Mouse (Mus musculus) spleen, adult 2 months (tissue): ENCODE results near the gene Olfr812. TPM values are rescaled to one million over a fixed set of nuclear protein-coding genes. Genes with fewer than 3 reads are reported as not detected.
"Not testable (repeated sequence)": the region's sequence is repeated elsewhere in the genome, so short reads cannot be mapped to it uniquely, and the experiment has no call there.

ENCODE experiments used
- DNase-seq, 2 experiments: peaks; one replicate each; pipeline versions ENCODE4 v3.0.0 to v3.0.0-alpha.2; 2012 to 2021; ENCODE audit warnings: low spot score in 2 of 2, low read depth in 1 of 2
- H3K27ac ChIP-seq: fragments of 200-500 bp; 2 replicates; pipeline ENCODE4 v1.5.1; 2012; ENCODE audit warnings: low read length, inconsistent platforms; ENCODE audit not compliant: insufficient read depth
- H3K27me3 ChIP-seq: fragments of 200-500 bp; 2 replicates; pipeline ENCODE4 v1.6.1; 2012; ENCODE audit warnings: mild to moderate bottlenecking, moderate library complexity, low read length, inconsistent platforms; ENCODE audit not compliant: control insufficient read depth, insufficient read depth
- H3K36me3 ChIP-seq: fragments of 200-500 bp; 2 replicates; pipeline ENCODE4 v1.6.1; 2012; ENCODE audit warnings: mild to moderate bottlenecking, low read length, inconsistent platforms; ENCODE audit not compliant: control insufficient read depth, insufficient read depth
- H3K4me1 ChIP-seq: fragments of 200-500 bp; 2 replicates; pipeline ENCODE4 v1.6.1; 2011; ENCODE audit warnings: inconsistent platforms; ENCODE audit not compliant: control insufficient read depth, insufficient read depth, insufficient read length
- H3K4me3 ChIP-seq: fragments of 200-500 bp; 2 replicates; pipeline ENCODE4 v1.5.1; 2011; ENCODE audit warnings: mild to moderate bottlenecking, inconsistent platforms; ENCODE audit not compliant: insufficient read depth, insufficient read length; ENCODE audit errors: extremely low read depth
- CTCF ChIP-seq: fragments of 200-500 bp; IDR thresholded peaks from 2 replicates; pipeline ENCODE4 v1.5.1; 2011; ENCODE audit warnings: mild to moderate bottlenecking, inconsistent platforms; ENCODE audit not compliant: insufficient read depth, insufficient read length, insufficient replicate concordance; ENCODE audit errors: extremely low read depth
- POLR2A ChIP-seq: fragments of 200-500 bp; IDR thresholded peaks from 2 replicates; pipeline ENCODE4 v1.6.1; 2011; ENCODE audit warnings: low read depth, low read length, inconsistent platforms
- WGBS: fragments of 180-500 bp; shearing (Covaris S2); methylation state at CpG from one replicate; pipeline ENCODE4 v1.1.7; 2018; 5-methylcytosine and 5-hydroxymethylcytosine counted together
- polyA plus RNA-seq: library from polyadenylated mRNA; depleted of rRNA; stranded (reverse); fragments of >200 nt; gene quantifications from 2 replicates; pipeline ENCODE4 v1.2.3, GENCODE M21; 2012; rRNA removed

Olfr812 gene
- polyA plus RNA-seq: not detected in 2 replicates

DNA sequence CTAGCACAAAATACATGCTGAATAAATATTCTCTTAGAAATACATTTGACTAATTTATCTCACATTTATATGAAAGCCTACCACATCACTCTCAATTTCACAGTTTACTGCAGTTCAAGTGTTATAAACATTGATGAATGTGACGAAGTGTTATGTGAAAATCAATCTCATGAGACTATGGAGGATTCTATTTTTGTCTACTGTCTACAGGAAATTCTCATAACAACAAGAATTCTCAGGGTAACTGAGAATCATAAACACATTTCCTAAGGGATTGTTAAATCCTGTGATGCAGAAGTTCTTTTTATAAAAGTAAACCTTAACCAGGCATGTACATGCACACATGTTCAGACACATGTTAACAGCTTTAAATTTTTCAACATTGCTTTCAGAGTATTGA lies at the start of gene Olfr812:
TSS of gene Olfr812 (minus strand) at position 101 of the 400 bp plus-strand sequence.
- H3K4me1 ChIP-seq: no peaks in the 10 kb centered on the region
- no peaks in the 10 kb centered on the region for H3K36me3 ChIP-seq
- 62% methylated on average over 1 of the region's 1 CpGs for WGBS
- TF ChIP-seq CTCF (no peak), POLR2A (no peak)
- DNase-seq: no peak
- H3K27ac ChIP-seq: no peak within 1 kb of the TSS
- no peak within 1 kb of the TSS for H3K4me3 ChIP-seq
- no peaks in the 10 kb centered on the region for H3K27me3 ChIP-seq

DNA sequence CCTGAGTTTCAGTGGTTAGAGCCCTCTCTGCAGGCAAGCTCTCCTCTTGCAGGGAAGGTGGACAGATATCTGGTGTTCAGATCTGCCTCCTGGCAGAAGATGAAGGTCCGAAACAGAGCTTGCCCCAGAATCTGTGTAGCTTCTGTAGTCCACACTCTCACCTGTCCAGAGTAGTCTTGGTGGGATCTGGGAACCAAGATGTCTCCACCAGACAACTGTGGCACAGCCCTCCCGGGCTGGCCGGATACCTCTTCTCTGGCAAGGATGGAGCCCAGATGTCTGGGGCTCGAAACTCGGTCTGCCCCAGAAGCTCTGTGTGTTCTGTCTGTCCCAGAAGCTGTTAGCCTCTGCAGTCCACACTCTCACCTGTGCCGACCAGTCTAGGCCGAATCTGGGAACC lies 40.0 kb upstream of the Olfr812 start:
- Histone ChIP-seq H3K27me3 (no peaks in the 10 kb centered on the region), H3K36me3 (no peaks in the 10 kb centered on the region), H3K4me3 (no peak overlapping the region), H3K27ac (no peak overlapping the region), H3K4me1 (no peaks in the 10 kb centered on the region)
- WGBS: 85% methylated on average over 7 of the region's 7 CpGs
- no peak for DNase-seq
- TF ChIP-seq POLR2A (no peak), CTCF (no peak)

DNA sequence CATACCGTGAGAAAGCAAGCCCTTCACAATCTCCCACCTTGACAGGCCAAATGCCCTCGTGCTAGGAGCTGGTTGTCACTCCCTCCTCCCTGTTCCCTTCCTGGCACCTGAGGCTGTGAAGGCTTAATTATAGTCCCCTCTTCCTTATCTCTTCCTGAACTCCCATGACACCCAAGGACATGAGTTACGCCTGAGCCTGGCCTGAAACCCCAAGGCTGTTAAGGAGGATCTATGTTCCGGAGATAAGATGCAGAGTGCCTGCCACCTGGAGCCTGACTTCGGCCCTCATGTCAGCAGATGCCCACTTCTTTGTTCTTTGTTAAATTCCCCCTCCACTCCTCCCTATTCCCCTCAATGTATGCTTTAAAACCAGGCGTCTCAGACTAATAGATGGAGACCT lies 39.6 kb upstream of the Olfr812 start:
- H3K4me3 ChIP-seq, H3K4me1 ChIP-seq, H3K27ac ChIP-seq, H3K36me3 ChIP-seq, H3K27me3 ChIP-seq, DNase-seq: not testable (repeated sequence)
- WGBS: 76% methylated on average over 6 of the region's 6 CpGs

DNA sequence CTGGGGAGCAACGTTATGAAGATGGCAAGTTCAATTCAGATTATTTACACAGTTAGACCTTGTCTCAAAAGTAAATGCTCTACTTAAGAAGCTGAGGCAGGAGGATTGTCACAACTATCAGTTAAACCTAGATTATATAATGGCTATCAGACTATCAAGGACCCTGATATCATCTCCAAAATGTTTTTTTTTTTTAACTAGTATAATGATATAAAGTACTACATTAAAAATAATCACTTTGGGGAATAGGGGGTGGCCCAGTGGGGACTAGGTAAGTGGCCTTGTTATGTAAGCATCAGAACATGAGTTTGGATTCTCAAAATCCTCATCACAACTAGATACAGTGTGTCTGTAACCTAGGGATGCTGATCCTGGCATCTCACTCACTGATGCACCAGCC lies 33.9 kb upstream of the Olfr812 start, which contains the start of gene Olfr814:
TSS of gene Olfr814 (minus strand) at position 101 of the 400 bp plus-strand sequence.
- 77% methylated on average over 1 of the region's 1 CpGs for WGBS
- not testable (repeated sequence) for H3K27ac ChIP-seq, DNase-seq, H3K4me1 ChIP-seq, H3K27me3 ChIP-seq, H3K36me3 ChIP-seq, H3K4me3 ChIP-seq

DNA sequence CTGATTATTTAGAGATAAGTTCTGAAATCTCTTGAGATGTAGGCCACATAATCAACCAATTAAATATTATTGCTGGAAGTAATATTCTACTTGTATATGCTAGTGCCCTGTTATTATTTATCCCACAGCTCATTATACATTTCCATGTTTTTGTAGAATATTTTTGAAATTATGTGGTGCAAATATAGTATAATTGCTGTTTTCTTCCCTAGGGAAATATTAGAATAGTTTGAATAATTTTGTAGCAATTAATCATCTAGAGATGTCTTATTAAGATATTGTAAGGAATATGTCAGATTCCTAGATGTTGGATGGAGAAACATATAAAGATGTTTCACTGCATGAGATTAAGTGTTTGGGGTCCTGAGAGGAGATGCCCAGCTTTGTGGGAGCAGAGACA lies 9.2 kb upstream of the Olfr812 start, which contains the start of gene Olfr813:
TSS of gene Olfr813 (plus strand) at position 301 of the 400 bp plus-strand sequence.
- Histone ChIP-seq H3K4me1 (no peaks in the 10 kb centered on the region), H3K36me3 (no peaks in the 10 kb centered on the region), H3K27me3 (no peaks in the 10 kb centered on the region), H3K4me3 (no peak within 1 kb of the TSS), H3K27ac (no peak within 1 kb of the TSS)
- TF ChIP-seq CTCF (no peak), POLR2A (no peak)
- DNase-seq: no peak

DNA sequence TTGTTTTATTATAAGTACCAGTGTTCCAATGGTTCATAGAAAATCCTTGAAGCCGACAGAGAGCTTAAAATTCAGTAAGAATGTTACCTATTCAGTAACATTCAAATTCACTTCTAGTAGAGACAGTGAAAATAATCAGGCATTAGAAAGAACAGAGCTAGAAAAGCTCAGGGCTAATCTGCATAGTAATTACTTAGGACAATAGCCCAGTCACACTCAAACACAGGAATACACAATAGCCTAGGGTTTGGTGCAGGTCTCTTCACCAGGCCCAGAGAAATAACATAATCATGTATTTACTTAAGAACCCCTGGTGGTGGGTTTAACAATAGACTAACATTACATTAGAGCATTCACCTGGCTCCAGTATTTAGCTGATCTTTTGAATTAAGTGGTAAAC lies 1.4 kb upstream of the Olfr812 start:
- Histone ChIP-seq H3K36me3 (no peaks in the 10 kb centered on the region), H3K4me1 (no peaks in the 10 kb centered on the region), H3K27me3 (no peaks in the 10 kb centered on the region), H3K27ac (no peak overlapping the region), H3K4me3 (no peak overlapping the region)
- 79% methylated on average over 1 of the region's 1 CpGs for WGBS
- DNase-seq: no peak
- TF ChIP-seq CTCF: no peak
- no peak for TF ChIP-seq POLR2A

DNA sequence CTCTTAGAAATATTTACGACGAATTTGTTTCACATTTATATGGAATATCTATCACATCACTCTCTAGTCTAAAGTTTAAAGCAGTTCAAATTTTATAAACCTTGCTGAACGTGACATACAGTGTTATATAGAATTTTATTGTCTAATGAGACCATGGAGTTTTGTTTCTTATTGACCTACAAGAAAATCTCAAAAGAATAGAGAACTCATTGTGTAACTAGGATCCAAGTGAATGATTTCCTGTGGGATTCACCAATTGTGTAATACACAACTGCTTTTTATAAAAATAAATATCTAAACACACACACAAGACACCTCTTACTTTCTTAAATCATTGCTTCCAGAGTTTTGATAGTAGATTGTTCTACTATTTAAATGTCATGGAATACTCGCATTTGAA lies 41.6 kb downstream of the Olfr812 start, which contains the start of gene Olfr811:
TSS of gene Olfr811 (minus strand) at position 101 of the 400 bp plus-strand sequence.
- 78% methylated on average over 4 of the region's 4 CpGs for WGBS
- TF ChIP-seq CTCF (no peak), POLR2A (no peak)
- no peaks in the 10 kb centered on the region for H3K36me3 ChIP-seq

More for the DNA sequence above, 41.6 kb downstream of the Olfr812 start, which contains the start of gene Olfr811:
- Histone ChIP-seq H3K27me3 (no peaks in the 10 kb centered on the region), H3K4me3 (no peak within 1 kb of the TSS), H3K4me1 (no peaks in the 10 kb centered on the region), H3K27ac (no peak within 1 kb of the TSS)
- no peak for DNase-seq
